Mouse (Mus musculus): ENCODE measurements around the gene Slc25a21.

Slc25a21 gene

DNA sequence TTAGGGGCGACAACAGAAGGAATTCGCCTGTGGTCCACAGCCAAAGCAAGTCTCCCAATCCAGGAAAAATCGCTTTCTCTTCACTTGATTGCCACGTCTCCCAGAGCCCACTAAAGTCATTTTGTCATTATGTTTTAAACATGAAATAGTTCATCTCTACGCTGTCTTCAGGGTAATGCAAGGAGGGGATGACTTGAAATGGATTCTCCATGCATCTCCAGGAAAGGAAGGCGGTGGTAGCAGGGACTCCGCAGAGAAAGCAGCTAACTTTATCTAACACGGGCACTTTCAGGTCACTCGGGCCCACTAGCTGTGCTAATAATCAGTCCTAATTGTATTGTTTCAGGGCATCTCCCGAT, 508.8 kb downstream of the Slc25a21 start:
- DNase-seq: no peak

DNA sequence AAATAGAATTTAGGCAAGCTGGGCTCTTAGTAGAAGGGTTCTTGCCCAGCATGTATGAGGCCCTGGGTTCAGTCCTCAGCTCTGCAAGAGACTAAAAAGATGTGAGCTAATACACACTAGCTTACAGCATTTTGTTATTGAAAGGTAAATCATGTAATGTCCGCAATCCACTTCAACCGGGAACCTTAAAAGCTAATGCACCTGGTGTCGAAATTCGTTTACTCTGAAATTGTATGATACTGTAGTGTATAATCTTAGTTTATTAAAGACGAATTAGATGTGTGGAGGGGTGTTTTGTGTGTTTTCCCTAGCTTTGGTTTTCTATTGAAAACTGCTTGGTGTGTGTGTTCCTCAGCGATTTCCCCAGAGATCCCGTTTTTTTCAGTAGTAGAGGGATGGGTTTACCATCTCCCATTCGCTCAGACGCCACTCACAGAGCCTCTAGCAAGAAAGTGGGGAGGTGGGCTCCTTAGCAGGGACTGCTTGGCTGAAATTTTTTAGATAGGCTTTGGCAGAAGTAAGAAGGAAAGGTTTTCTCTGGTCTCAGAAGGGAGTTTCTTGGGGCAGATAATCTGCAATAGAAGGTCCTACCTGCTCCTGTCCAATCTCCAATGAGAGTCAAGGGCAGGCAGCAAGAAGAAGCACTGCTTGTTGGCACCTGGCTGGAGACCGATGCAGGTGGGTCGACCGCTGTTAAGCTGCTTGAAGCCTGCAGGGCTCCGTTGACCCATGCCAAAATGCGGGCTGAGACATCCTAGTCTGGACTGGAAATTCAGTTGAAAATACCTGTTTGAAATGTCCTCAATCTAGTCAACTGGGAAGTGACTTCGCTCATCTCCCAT, 509.4 kb downstream of the Slc25a21 start:
- no peak for DNase-seq

DNA sequence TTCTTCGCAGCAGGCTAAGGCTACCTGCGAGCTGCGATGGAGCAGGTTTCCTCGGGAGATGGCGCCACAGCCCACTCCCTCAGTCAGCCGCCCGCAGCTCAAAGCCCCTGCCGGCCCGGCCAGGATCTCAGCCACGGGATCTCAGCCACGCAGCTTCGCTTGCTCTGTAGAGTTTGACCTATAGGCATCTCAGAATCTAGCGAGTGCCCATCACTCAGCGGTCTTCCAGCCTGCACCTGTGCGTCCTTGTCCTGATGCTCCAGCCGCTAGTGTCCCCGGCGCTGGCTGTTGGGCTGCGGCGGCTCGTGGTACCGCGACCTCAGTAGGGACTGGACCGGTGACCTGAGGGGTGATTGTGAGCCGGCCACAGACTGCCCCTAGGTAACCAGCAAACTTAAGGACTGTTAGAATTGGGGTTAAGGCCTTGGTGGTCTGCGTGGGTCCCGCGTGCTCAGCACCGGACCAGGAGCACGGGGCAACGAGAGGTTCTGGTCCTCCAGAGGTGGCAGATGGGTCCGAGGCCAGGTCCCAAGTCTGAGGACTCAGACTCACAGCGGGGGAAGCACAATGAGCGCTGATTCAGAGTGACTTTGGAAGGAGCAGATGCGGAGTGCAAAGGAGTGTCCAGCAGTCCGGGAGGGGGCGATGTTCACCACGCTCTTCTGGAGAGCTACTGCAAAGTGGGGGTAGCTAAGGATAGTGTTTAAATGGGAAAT, 516.0 kb downstream of the Slc25a21 start:
- DNase-seq: no peak

DNA sequence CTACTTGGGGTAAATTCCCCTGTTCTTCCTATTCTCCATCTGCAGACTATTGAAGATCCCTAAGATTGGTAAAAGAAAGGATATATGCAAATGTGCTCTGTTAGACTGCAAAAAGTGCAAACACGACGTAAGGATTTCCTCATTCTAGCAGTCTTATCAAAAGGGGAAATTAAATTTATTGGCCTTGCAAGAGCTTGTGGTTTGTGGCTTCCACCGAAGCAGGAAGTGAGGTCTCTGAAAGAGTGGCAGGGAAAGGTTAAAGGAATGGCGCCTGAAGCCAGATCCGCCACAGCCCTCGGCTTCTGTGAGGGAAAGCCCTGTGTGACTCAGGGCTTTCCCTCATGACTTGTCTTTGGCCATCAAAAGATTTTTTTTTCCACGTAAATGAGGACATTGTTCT, 519.7 kb downstream of the Slc25a21 start:
- DNase-seq: no peak

DNA sequence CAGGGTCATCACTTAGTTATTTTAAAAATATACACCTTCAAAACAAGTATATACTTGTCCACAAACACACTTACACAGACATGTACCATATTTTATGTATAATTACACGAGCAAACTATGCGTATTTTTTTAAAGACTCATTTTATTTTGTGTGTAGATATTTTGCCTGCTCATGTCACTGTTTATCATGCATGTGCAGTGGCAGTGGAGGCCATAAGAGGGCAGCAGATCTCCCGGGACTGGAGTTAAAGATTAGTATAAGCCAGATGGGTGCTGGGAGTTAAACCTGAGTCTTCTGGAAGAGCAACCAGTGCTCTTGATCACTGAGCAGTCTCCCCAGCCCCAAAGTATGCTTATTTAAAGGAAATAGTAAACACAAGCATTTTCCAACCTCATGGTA, 522.5 kb downstream of the Slc25a21 start:
- DNase-seq: no peak

DNA sequence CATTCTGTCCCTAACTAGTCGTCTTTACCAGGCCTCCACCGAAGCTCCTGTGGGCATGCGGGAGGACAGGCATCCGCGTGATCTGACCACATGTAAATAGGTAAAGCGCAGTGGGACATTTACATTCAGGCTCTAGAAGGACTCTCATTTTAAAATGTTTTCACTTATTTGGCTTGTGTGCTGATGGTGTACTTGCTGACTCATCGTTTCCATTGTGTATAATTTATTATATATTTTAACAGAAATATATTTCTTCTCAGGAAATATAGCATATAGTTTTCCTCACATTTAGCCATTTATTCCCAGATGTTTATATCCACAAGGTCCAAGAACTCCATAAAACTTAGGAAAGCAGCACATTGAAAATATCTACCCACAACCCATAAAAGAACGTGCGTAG, 526.5 kb downstream of the Slc25a21 start:
- DNase-seq: no peak

DNA sequence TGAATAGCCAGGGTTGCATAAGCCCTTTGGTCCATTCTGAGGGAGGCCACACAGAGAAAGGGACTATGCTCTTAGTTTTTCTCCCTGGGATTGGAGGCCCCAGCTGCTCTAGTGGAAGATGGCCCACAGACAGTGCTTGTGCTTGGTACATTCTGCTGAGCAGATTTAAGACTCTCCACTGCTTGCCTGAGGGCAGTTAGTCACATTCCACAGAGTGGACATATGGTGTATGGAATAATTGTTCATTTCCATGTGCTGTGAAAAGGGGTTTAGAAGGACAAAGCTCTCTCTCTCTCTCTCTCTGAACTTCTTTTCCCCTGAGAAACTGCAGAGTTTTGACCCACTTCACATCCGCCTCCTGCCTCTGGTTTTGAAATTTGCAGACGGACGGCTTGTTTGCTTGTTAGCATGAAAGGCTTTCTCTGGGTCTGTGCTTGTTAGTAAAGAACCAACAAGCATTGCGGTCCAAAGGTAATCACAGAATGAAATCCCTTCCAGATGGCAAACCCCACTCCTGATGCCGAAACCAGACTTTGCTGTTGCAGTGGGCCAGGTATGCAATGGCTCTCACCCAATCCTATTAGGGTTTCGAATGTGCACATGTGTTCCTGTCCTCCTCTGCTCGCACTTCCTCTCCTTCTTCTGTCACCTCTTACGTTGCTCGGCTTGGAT, 527.7 kb downstream of the Slc25a21 start:
- DNase-seq: no peak

All from cerebellum, adult 11 months (tissue).